Mouse (Mus musculus) liver, adult 2 months (tissue): ENCODE measurements around the gene Mllt6.

Experiments
- CTCF ChIP-seq: fragments of 200-500 bp; IDR thresholded peaks from 2 replicates; pipeline ENCODE4 v1.5.1; 2011; ENCODE audit warnings: low read depth, low read length, control low read depth
- POLR2A ChIP-seq: fragments of 200-500 bp; IDR thresholded peaks from 2 replicates; pipeline ENCODE4 v1.6.1; 2011; ENCODE audit warnings: low read length, control low read depth; ENCODE audit not compliant: insufficient read depth; ENCODE audit errors: extremely low read depth

DNA sequence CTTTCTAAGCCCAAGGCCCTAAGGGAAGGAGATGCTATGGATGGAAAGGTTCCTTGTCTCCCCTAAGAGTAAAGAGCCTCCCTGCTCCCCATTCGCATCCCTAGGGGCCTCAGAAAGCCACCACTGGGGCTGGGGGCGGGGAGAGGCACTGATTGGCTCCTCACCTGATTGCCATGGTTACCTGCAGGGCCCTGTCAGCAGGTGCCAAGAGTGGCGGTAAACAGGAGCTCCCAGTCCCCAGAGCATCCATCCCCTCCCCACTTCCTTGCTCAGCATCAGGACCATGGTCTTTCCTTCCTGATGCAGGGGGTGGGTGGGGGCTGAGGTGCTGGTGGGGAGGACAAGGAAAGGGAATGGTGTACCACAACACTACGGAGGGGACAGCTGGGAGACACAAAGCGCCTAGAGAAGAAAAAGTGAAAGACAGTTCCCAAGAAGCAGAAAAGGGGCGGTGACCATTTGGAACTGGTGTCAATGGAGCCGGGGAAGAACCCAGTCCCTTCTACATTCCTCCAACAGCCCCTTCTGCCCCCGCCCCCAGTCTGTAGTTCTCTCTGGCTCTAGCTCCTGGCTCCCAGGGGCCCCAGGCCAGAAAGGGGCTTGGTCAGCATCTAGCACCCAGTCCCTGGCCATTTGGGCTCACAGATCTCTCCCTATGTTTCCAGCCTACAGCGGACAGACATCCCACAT is 32.6 kb downstream of the Mllt6 start:
- TF ChIP-seq CTCF (no peak), POLR2A (no peak)
